Mouse (Mus musculus) cortical plate, adult 2 months (tissue): Measurements from ENCODE around the gene Hhipl1. TPM values are rescaled to one million over a fixed set of nuclear protein-coding genes. Genes with fewer than 3 reads are reported as not detected.

Experiments used
- H3K27ac ChIP-seq: fragments of 200-500 bp; 2 replicates; pipeline ENCODE4 v1.5.1; 2012; ENCODE audit warnings: low read length, control low read depth, inconsistent platforms; ENCODE audit not compliant: insufficient read depth
- H3K4me1 ChIP-seq: fragments of 200-500 bp; 2 replicates; pipeline ENCODE4 v1.6.1; 2011; ENCODE audit warnings: low read length; ENCODE audit not compliant: control insufficient read depth, insufficient read depth
- H3K4me3 ChIP-seq: fragments of 200-500 bp; 2 replicates; pipeline ENCODE4 v1.5.1; 2011; ENCODE audit warnings: mild to moderate bottlenecking, low read length, control low read depth; ENCODE audit not compliant: insufficient read depth
- CTCF ChIP-seq: fragments of 200-500 bp; IDR thresholded peaks from 2 replicates; pipeline ENCODE4 v1.5.1; 2011; ENCODE audit warnings: mild to moderate bottlenecking, control low read depth, low read length; ENCODE audit not compliant: insufficient read depth; ENCODE audit errors: extremely low read depth
- POLR2A ChIP-seq: fragments of 200-500 bp; IDR thresholded peaks from 2 replicates; pipeline ENCODE4 v1.6.1; 2011; ENCODE audit warnings: mild to moderate bottlenecking, low read length, control low read depth; ENCODE audit not compliant: insufficient read depth; ENCODE audit errors: extremely low read depth
- polyA plus RNA-seq: library from polyadenylated mRNA; depleted of rRNA; stranded (reverse); fragments of >200 nt; gene quantifications from 2 replicates; pipeline ENCODE4 v1.2.3, GENCODE M21; 2012

Hhipl1 gene
- polyA plus RNA-seq, 1 experiment = 9.8 TPM

DNA sequence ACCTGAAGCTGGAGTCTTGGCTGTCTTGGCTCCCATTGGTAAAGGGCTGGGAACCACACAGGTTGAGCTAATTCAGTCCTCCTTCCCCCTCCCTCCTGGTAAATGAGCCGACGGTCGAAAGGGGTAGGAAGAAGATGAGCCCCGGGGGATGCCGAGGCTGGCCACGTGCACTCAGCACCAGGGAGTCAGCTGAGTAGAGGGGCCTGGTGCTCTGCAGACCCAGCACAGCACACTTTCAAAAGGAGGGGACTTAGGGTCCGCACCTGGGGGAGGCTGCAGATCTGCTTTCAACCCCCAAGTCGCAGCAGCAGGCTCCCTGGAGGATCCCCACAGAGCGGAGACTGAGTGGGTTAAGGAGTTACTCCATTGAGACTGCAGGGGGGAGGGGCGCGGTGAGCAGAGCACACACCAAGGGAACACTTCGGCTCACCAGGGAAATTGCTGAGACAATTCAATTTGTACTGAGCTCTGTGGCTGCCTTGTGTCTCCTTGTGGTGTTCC, 28.7 kb upstream of the Hhipl1 start:
- peak overlapping the region; percentile 82 for H3K4me3 ChIP-seq
- no peak overlapping the region for H3K27ac ChIP-seq
- TF ChIP-seq CTCF (no peak), POLR2A (no peak)
- peaks cover 8% of the 10 kb centered on the region for H3K4me1 ChIP-seq

DNA sequence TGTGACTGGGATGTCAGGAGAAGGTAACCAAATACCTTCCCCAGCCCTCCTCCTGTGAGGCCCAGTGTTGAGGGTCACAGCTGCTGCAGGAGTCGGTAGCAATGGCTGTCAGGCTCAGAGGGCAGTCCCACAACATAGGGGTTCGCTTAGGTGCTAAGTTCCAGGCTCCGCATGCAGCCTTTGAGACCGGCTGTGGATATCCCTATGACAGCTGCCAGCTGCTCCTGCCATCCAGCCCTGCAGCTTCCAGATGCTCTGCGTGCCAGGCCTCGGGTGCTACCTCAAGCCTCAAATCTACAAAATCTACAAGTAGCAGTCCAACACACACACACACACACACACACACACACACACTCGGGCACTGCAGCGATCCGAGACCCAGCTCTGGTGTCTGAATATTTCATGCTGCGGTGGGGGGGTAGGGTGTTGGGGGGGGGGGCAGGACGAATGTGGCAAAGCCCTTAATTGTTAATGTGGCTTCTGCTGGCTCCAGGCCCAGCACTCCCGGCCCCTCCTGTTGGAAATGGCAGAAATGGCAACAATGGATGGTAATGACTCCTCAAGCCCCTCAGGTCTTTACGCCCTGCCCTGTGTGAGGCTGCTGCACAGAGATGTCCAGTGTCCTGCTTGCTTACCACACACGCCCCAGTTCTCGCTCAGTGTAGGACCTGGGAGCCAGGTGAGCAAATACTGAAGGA, 27.7 kb upstream of the Hhipl1 start:
- H3K4me3 ChIP-seq = no peak overlapping the region
- H3K4me1 ChIP-seq = 0 out of 2 replicates have a peak, but pooled peaks cover 4% of the 10 kb centered on the region
- TF ChIP-seq CTCF (no peak), POLR2A (no peak)
- no peak overlapping the region for H3K27ac ChIP-seq

DNA sequence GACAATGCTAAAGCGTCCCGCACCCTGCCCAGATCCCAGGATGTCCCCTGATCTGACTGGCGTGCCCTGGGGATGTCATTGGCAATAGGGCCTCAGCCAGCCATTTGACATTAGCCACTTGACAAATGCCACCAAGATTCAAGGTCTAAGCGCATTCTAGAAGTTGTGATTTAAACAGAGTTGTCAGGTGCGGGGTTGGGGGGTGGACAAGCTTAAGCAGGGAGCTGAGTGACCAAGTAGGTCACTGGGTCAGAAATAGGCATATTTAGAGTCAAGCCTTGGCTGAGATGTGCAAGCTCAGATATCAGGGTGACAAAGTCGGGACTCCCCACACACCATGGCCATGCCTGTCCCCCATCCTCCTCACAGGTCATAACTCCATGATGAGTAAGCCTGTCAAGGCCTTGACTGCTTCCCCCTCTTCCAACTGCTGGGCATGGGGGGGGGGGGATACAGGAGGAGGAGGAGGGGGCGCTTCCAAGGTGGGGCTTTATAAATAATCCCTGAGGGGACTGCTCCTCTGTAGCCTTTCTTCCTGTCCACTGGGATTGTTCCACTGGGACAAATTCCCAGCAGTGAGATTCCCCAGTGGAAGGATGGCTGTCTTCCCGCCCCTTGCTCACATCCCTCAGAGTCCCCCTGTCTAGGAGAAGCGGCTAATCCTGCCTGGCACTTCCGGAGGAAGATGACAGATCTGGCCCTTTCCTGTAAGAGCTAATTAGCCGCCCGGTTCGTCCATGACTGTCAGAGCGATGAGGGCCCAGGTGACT, 21.4 kb upstream of the Hhipl1 start:
- TF ChIP-seq CTCF (no peak), POLR2A (no peak)
- H3K4me3 ChIP-seq = no peak overlapping the region
- no peak overlapping the region for H3K27ac ChIP-seq
- H3K4me1 ChIP-seq = no peaks in the 10 kb centered on the region

DNA sequence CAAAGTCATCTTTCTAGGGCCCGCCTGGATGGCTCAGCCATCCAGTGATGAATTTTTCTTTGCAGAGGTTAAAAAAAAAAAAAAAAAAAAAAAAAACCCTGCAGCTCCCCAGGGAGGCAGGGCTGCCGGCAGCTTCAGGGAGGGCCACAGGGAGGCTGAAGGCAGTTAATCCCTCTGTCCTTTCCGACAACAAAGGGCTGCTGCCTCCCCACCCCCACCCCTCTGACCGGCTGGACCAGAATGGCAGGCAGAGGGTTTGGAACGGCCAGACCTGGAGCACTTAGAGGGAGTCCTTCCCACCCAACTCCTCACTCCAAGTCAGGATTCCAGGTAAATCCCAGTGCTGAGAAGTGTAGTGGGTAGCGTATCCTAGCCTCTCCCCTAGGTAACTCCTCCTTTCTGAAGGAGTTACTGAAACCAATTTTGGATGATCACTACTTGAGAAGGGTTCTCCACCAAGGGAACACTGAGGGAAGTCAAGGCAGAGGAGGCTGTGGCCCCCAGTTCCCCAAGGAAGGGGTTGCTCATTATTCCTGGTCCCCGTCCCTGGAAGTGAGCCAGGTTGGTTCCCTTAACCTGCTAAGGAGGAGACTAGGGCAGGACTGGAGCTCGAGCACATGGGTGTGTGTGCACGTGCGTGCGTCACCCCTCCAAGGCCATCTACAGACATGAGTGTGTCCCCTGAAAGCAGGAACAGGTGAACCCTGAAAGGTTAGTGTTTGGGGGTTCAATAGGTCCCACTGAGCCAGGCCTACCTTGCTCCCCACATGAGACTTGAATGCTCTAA, 20.7 kb upstream of the Hhipl1 start:
- no peak for TF ChIP-seq CTCF
- TF ChIP-seq POLR2A = no peak
- no peaks in the 10 kb centered on the region for H3K4me1 ChIP-seq
- no peak overlapping the region for H3K4me3 ChIP-seq
- H3K27ac ChIP-seq = no peak overlapping the region

DNA sequence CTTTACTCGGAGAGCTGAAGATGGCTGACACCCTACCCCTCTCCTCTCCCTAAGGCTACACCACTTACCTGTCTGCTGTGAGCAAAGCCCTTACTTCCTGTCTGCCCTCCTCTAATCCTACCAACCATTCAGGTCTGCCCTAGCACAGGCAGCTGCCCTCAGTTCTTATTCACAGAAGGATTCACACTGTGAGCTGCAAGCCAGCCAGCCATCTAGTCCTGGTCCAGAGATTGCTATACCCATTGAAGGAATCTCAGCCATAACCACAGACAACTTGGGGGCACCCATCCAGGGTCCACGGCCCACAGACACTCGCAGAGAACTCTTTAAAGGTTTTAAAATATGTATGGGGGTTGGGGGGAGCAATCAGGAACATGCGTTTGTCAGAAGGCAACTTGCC, 19.7 kb upstream of the Hhipl1 start:
- Histone ChIP-seq H3K4me1 (no peaks in the 10 kb centered on the region), H3K27ac (no peak overlapping the region), H3K4me3 (no peak overlapping the region)
- no peak for TF ChIP-seq POLR2A
- no peak for TF ChIP-seq CTCF

DNA sequence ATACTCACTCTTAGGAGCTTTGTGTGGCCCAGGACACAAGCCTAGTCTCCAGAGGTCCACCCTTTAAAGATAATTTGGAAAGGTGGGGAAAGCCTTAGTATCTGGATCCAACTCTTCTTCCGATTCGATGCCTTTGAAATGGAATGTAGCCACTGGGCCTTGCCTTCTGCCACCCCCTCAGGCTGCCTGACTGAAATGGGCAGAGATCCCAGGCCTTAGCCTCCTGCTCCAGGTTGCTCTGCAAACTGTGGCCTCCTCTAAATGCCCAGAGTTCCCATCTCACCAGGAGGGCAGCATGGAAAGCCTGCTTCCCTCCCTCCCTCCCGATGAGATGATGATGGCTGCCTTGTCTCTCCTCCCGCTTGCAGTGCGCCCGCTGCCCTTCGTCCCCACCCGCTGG, 19.1 kb upstream of the Hhipl1 start:
- Histone ChIP-seq H3K27ac (no peak overlapping the region), H3K4me1 (no peaks in the 10 kb centered on the region), H3K4me3 (no peak overlapping the region)
- no peak for TF ChIP-seq POLR2A
- TF ChIP-seq CTCF = no peak

DNA sequence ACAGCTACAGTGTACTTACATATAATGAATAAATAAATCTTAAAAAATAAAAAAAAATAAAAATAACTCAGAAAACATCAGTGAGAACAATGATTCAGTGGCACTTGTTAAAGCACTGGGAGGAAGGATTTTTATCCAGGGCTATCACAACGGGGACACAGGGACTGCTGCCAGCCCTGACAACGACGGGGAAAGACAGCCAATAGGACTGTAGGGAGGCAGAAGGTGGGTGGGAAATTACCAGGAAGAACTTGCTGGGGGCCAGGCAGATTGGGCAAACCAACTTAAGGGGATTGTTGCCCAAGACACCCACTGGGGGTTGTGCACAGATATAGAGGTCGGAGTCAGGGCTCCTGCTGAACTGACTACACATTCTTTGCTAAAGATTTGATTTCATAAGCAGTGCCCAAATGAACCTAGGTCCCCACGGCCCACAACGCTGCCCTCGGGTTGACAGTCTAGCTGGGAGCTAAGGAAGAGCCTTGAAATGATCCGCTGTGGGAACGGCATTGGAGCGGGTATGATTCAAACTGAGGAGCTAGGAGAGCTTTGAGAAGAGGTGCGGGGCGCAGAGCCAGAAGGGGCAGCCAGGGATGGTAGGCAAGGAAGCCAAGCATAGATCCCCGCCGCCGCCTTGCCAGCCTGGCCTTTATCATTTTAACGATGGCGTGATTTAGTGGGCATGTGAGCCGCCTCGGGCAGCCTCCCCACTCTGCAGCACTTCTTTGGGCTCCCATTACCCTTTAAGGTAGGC, 17.8 kb upstream of the Hhipl1 start:
- TF ChIP-seq POLR2A (no peak), CTCF (no peak)
- H3K27ac ChIP-seq = no peak overlapping the region
- H3K4me1 ChIP-seq = no peaks in the 10 kb centered on the region
- no peak overlapping the region for H3K4me3 ChIP-seq

DNA sequence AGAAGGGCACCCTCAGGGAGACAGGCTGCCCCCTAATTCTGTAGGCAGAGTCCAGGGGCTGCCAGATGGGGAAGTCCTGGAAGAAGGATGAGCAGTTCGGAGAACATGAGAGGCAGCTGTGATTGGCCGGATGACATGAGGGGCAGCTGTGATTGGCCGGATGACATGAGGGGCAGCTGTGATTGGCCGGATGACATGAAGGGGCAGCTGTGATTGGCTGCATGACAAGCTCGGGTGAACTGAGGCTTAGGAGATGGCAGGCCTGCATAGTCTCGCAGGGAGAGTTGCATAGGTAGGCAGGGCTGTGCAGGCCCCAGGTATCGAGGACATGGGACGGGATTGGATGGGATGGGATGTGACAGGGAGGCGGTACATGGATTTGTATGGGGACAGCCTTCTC, 13.7 kb upstream of the Hhipl1 start:
- H3K27ac ChIP-seq = no peak overlapping the region
- no peaks in the 10 kb centered on the region for H3K4me1 ChIP-seq
- H3K4me3 ChIP-seq = no peak overlapping the region
- TF ChIP-seq CTCF (no peak), POLR2A (no peak)

DNA sequence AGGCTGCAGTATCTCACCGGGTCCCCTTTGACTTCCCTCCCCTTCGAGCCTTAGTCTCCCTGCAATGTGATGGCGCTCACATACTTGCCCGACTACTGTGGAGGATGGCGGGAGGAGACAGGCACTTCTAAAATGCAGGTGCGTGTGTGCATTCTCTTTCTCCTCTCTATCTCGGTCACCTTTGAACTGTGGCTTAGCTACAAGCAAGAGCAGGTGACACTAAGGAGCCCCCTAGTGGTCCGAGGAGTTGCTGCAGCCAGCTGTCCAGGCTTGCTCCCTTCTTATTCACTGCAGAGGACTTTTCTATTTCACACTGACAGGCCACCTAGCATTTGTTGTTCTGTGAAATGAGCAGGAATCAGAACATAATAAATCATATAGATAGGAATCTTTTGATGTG, 13.1 kb upstream of the Hhipl1 start:
- H3K27ac ChIP-seq = no peak overlapping the region
- TF ChIP-seq CTCF (peak; percentile 88), POLR2A (no peak)
- no peaks in the 10 kb centered on the region for H3K4me1 ChIP-seq
- H3K4me3 ChIP-seq = no peak overlapping the region
